Mouse (Mus musculus) forelimb bud, embryonic 11.5 days (tissue): ENCODE measurements around the gene Cntn5.
A peak's percentile ranks its signal among the peaks of the same experiment; 100 is the strongest.

Experiments used
- DNase-seq: peaks from one replicate; pipeline ENCODE4 v3.0.0-alpha.2; 2012; ENCODE audit warnings: low read depth, low spot score

Gene Cntn5

GRCm38 (mm10) chr9:9944872-9945271, 959.7 kb downstream of the Cntn5 start:
- DNase-seq, result no peak

GRCm38 (mm10) chr9:9937444-9938436, 966.8 kb downstream of the Cntn5 start:
- no peak for DNase-seq

- no peak for DNase-seq
Measured at GRCm38 (mm10) chr9:9920580-9920979, 984.0 kb downstream of the Cntn5 start.

- DNase-seq, result no peak
Measured at GRCm38 (mm10) chr9:9899070-9899469, 1005.5 kb downstream of the Cntn5 start.

GRCm38 (mm10) chr9:9886210-9886609, 1018.4 kb downstream of the Cntn5 start:
- no peak for DNase-seq

GRCm38 (mm10) chr9:9882779-9883383, 1021.7 kb downstream of the Cntn5 start:
- DNase-seq, result peak; percentile 34

GRCm38 (mm10) chr9:9872112-9873035, 1032.2 kb downstream of the Cntn5 start:
- no peak for DNase-seq

- no peak for DNase-seq
Measured at GRCm38 (mm10) chr9:9860631-9861030, 1043.9 kb downstream of the Cntn5 start.

- no peak for DNase-seq
Measured at GRCm38 (mm10) chr9:9859323-9859722, 1045.3 kb downstream of the Cntn5 start.

- no peak for DNase-seq
Measured at GRCm38 (mm10) chr9:9854791-9855190, 1049.8 kb downstream of the Cntn5 start.

- DNase-seq, result no peak
Measured at GRCm38 (mm10) chr9:9830231-9830630, 1074.3 kb downstream of the Cntn5 start.

- DNase-seq, result no peak
Measured at GRCm38 (mm10) chr9:9819963-9820362, 1084.6 kb downstream of the Cntn5 start.

GRCm38 (mm10) chr9:9817477-9817876, 1087.1 kb downstream of the Cntn5 start:
- DNase-seq, result no peak

GRCm38 (mm10) chr9:9799546-9799945, 1105.0 kb downstream of the Cntn5 start:
- no peak for DNase-seq

GRCm38 (mm10) chr9:9783680-9784079, 1120.9 kb downstream of the Cntn5 start:
- DNase-seq, result no peak

GRCm38 (mm10) chr9:9781157-9781884, 1123.3 kb downstream of the Cntn5 start:
- no peak for DNase-seq

GRCm38 (mm10) chr9:9779646-9780045, 1124.9 kb downstream of the Cntn5 start:
- DNase-seq, result no peak

GRCm38 (mm10) chr9:9770777-9771176, 1133.8 kb downstream of the Cntn5 start:
- DNase-seq, result no peak

GRCm38 (mm10) chr9:9769659-9770058, 1134.9 kb downstream of the Cntn5 start:
- no peak for DNase-seq

- DNase-seq, result no peak
Measured at GRCm38 (mm10) chr9:9718145-9718544, 1186.4 kb downstream of the Cntn5 start.

- no peak for DNase-seq
Measured at GRCm38 (mm10) chr9:9708671-9709070, 1195.9 kb downstream of the Cntn5 start.
